Mouse (Mus musculus): Measurements from ENCODE around the gene Grid2.

DNA sequence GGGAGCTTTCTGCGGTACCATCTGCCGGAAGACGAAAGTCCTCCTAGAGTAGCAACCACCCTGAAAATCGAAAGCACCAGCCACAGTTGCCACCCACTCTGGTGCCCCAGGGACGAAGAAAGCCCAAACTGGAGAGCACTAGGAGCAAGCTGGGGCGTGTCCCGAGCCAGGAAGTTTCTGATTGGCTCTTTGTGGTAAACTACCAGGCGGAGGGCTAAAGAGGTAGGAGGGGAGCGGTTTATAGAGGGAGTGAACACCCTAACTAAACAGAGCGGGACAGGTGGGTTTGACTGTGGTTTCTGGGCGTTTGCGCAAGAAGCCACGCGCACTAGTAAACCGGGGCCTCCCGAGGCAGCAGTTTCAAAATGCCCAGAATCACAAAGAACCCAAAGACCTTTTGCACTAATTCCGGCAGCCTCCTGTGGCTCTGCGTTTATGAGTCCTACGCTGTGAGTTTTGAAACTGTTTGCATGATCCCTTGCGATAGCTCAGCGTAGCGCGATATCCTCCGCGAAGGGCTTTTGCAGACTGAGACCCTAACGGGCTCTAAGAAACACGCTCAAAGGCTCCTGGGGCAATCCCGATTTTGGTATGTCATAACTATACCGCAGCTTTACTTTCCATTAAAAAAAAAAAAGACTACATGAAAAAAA, 1472.2 kb downstream of the Grid2 start:
- TF ChIP-seq CTCF (IDR thresholded peaks at IDR 0.05; ENCODE audit: low read depth) (no peak), EP300 (optimal IDR thresholded peaks at IDR 0.05) (no peak)

Data from stomach, postnatal 0 days (tissue).